Mouse (Mus musculus) midbrain, embryonic 12.5 days (tissue): ENCODE measurements at regions not wholly inside any gene's neighbourhood (a gene's known extent, or its start where the extent isn't known, plus 50 kb on each side); places are given as distances from the start of the nearest gene placed in this dataset.
"Not testable (repeated sequence)": the region's sequence is repeated elsewhere in the genome, so short reads cannot be mapped to it uniquely, and the experiment has no call there.

ENCODE experiments used
- ATAC-seq: fragments of 200-750 bp; cut with Nextera tagmentation; 2 replicates; pipeline ENCODE4 v1.8.0; 2017; ENCODE audit warnings: low read depth, moderate TSS enrichment, moderate library complexity; ENCODE audit not compliant: low FRiP score
- H3K27ac ChIP-seq: fragments of 300-500 bp; sonication (generic); replicated peaks from 2 replicates; pipeline ENCODE4 v1.5.1; 2016; ENCODE audit warnings: mild to moderate bottlenecking
- H3K27me3 ChIP-seq: fragments of 300-500 bp; sonication (generic); 2 replicates; pipeline ENCODE4 v1.6.1; 2016; ENCODE audit warnings: mild to moderate bottlenecking
- H3K36me3 ChIP-seq: fragments of 300-500 bp; sonication (generic); 2 replicates; pipeline ENCODE4 v1.6.1; 2016
- H3K4me1 ChIP-seq: fragments of 300-500 bp; sonication (generic); 2 replicates; pipeline ENCODE4 v1.6.1; 2016
- H3K4me2 ChIP-seq: fragments of 300-500 bp; sonication (generic); replicated peaks from 2 replicates; pipeline ENCODE4 v1.6.1; 2016; ENCODE audit warnings: mild to moderate bottlenecking, moderate library complexity
- H3K4me3 ChIP-seq: fragments of 300-500 bp; sonication (generic); 2 replicates; pipeline ENCODE4 v1.5.1; 2016; ENCODE audit warnings: mild to moderate bottlenecking
- H3K9ac ChIP-seq: fragments of 300-500 bp; sonication (generic); replicated peaks from 2 replicates; pipeline ENCODE4 v1.6.1; 2016; ENCODE audit warnings: mild to moderate bottlenecking, moderate library complexity
- H3K9me3 ChIP-seq: fragments of 300-500 bp; sonication (generic); 2 replicates; pipeline ENCODE4 v1.6.1; 2016; ENCODE audit warnings: mild to moderate bottlenecking
- WGBS: fragments of 180-500 bp; shearing (Covaris S2); methylation state at CpG from one replicate; pipeline ENCODE4 v1.1.7; 2016; 5-methylcytosine and 5-hydroxymethylcytosine counted together

- no peak for ATAC-seq
- H3K27ac ChIP-seq = no peak overlapping the region
- H3K27me3 ChIP-seq = no peaks in the 10 kb centered on the region
- no peak overlapping the region for H3K4me3 ChIP-seq
- no peaks in the 10 kb centered on the region for H3K4me1 ChIP-seq
- H3K9ac ChIP-seq = no peak overlapping the region
- no peak overlapping the region for H3K4me2 ChIP-seq
- no peaks in the 10 kb centered on the region for H3K36me3 ChIP-seq
- H3K9me3 ChIP-seq = no peaks in the 10 kb centered on the region
- 92% methylated on average over 2 of the region's 2 CpGs for WGBS
Observed at GRCm38 (mm10) chr8:28473190-28473589, 1025.7 kb downstream of the Poteg start.

- Histone ChIP-seq H3K9ac (no peak overlapping the region), H3K4me3 (no peak overlapping the region), H3K4me2 (no peak overlapping the region), H3K27ac (no peak overlapping the region), H3K27me3 (no peaks in the 10 kb centered on the region), H3K9me3 (no peaks in the 10 kb centered on the region), H3K36me3 (no peaks in the 10 kb centered on the region), H3K4me1 (peaks cover 4% of the 10 kb centered on the region; the same call in 1 of the 2 replicates)
- 40% methylated on average over 3 of the region's 3 CpGs for WGBS
- ATAC-seq = peak; percentile 89
Observed at GRCm38 (mm10) chr8:28487913-28488312, 1040.4 kb downstream of the Poteg start.

- Histone ChIP-seq H3K4me1 (no peaks in the 10 kb centered on the region), H3K9me3 (no peaks in the 10 kb centered on the region), H3K4me2 (no peak overlapping the region), H3K27ac (no peak overlapping the region), H3K27me3 (no peaks in the 10 kb centered on the region), H3K36me3 (no peaks in the 10 kb centered on the region), H3K9ac (no peak overlapping the region), H3K4me3 (no peak overlapping the region)
- 90% methylated on average over 5 of the region's 5 CpGs for WGBS
- ATAC-seq = no peak
Observed at GRCm38 (mm10) chr8:28503488-28504319, 1056.2 kb downstream of the Poteg start.

GRCm38 (mm10) chr8:28523506-28523905 is 1076.0 kb downstream of the Poteg start:
- not testable (repeated sequence) for ATAC-seq

GRCm38 (mm10) chr8:28547236-28547635 is 1099.8 kb downstream of the Poteg start:
- no peak overlapping the region for H3K27ac ChIP-seq
- no peak overlapping the region for H3K4me3 ChIP-seq
- no peaks in the 10 kb centered on the region for H3K27me3 ChIP-seq
- H3K9ac ChIP-seq = no peak overlapping the region
- no peaks in the 10 kb centered on the region for H3K36me3 ChIP-seq
- peaks cover 5% of the 10 kb centered on the region; the same call in 1 of the 2 replicates for H3K9me3 ChIP-seq
- H3K4me2 ChIP-seq = no peak overlapping the region
- H3K4me1 ChIP-seq = no peaks in the 10 kb centered on the region
- ATAC-seq = no peak

More at GRCm38 (mm10) chr8:28523506-28523905, 1076.0 kb downstream of the Poteg start:
- not testable (repeated sequence) for H3K9me3 ChIP-seq, H3K27ac ChIP-seq, H3K4me2 ChIP-seq, H3K4me1 ChIP-seq, H3K9ac ChIP-seq, H3K4me3 ChIP-seq, H3K27me3 ChIP-seq, H3K36me3 ChIP-seq
- 90% methylated on average over 1 of the region's 1 CpGs for WGBS

GRCm38 (mm10) chr8:28559881-28560280 is 1112.4 kb downstream of the Poteg start:
- Histone ChIP-seq H3K36me3 (no peaks in the 10 kb centered on the region), H3K4me2 (no peak overlapping the region), H3K4me3 (no peak overlapping the region), H3K4me1 (no peaks in the 10 kb centered on the region), H3K27me3 (no peaks in the 10 kb centered on the region), H3K27ac (no peak overlapping the region), H3K9me3 (no peaks in the 10 kb centered on the region), H3K9ac (no peak overlapping the region)
- ATAC-seq = no peak
- 76% methylated on average over 9 of the region's 9 CpGs for WGBS

GRCm38 (mm10) chr8:28579250-28579651 is 1131.8 kb downstream of the Poteg start:
- ATAC-seq = no peak; the same call in 1 of the 2 replicates
- H3K27me3 ChIP-seq = no peaks in the 10 kb centered on the region
- no peaks in the 10 kb centered on the region for H3K4me1 ChIP-seq
- 38% methylated on average over 8 of the region's 8 CpGs for WGBS
- no peak overlapping the region for H3K9ac ChIP-seq
- no peaks in the 10 kb centered on the region for H3K36me3 ChIP-seq
- no peak overlapping the region for H3K27ac ChIP-seq
- no peak overlapping the region for H3K4me3 ChIP-seq
- H3K9me3 ChIP-seq = no peaks in the 10 kb centered on the region
- no peak overlapping the region for H3K4me2 ChIP-seq

GRCm38 (mm10) chr8:28580821-28581220 is 1133.4 kb downstream of the Poteg start:
- Histone ChIP-seq H3K4me2 (no peak overlapping the region), H3K4me3 (no peak overlapping the region), H3K9me3 (no peaks in the 10 kb centered on the region), H3K27ac (no peak overlapping the region), H3K36me3 (no peaks in the 10 kb centered on the region), H3K9ac (no peak overlapping the region), H3K4me1 (no peaks in the 10 kb centered on the region), H3K27me3 (no peaks in the 10 kb centered on the region)
- 98% methylated on average over 2 of the region's 2 CpGs for WGBS
- no peak for ATAC-seq

- Histone ChIP-seq H3K9me3 (no peaks in the 10 kb centered on the region), H3K9ac (no peak overlapping the region), H3K27me3 (no peaks in the 10 kb centered on the region), H3K4me3 (no peak overlapping the region), H3K4me1 (no peaks in the 10 kb centered on the region), H3K36me3 (no peaks in the 10 kb centered on the region), H3K4me2 (no peak overlapping the region), H3K27ac (no peak overlapping the region)
- ATAC-seq = no peak
Observed at GRCm38 (mm10) chr8:28589999-28590398, 1142.5 kb downstream of the Poteg start.

- no peaks in the 10 kb centered on the region for H3K36me3 ChIP-seq
- H3K4me3 ChIP-seq = no peak overlapping the region
- no peak overlapping the region for H3K27ac ChIP-seq
- no peak overlapping the region for H3K9ac ChIP-seq
- no peak for ATAC-seq
- H3K4me2 ChIP-seq = no peak overlapping the region
- WGBS = 86% methylated on average over 3 of the region's 3 CpGs
- H3K27me3 ChIP-seq = no peaks in the 10 kb centered on the region
- no peaks in the 10 kb centered on the region for H3K9me3 ChIP-seq
- H3K4me1 ChIP-seq = no peaks in the 10 kb centered on the region
Observed at GRCm38 (mm10) chr8:28593238-28593637, 1145.8 kb downstream of the Poteg start.

- H3K36me3 ChIP-seq = no peaks in the 10 kb centered on the region
- 80% methylated on average over 12 of the region's 12 CpGs for WGBS
- no peak overlapping the region for H3K4me3 ChIP-seq
- ATAC-seq = no peak
- H3K4me1 ChIP-seq = no peaks in the 10 kb centered on the region
- H3K9me3 ChIP-seq = no peaks in the 10 kb centered on the region
- H3K4me2 ChIP-seq = no peak overlapping the region
- H3K27ac ChIP-seq = no peak overlapping the region
- H3K9ac ChIP-seq = no peak overlapping the region
- no peaks in the 10 kb centered on the region for H3K27me3 ChIP-seq
Observed at GRCm38 (mm10) chr8:28594191-28594590, 1146.7 kb downstream of the Poteg start.

- no peak for ATAC-seq
- H3K4me3 ChIP-seq = no peak overlapping the region
- H3K27me3 ChIP-seq = no peaks in the 10 kb centered on the region
- WGBS = 43% methylated on average over 8 of the region's 8 CpGs
- no peaks in the 10 kb centered on the region for H3K36me3 ChIP-seq
- no peaks in the 10 kb centered on the region for H3K9me3 ChIP-seq
- no peak overlapping the region for H3K4me2 ChIP-seq
- no peak overlapping the region for H3K27ac ChIP-seq
- H3K9ac ChIP-seq = no peak overlapping the region
- H3K4me1 ChIP-seq = no peaks in the 10 kb centered on the region
Observed at GRCm38 (mm10) chr8:28594606-28595005, 1147.1 kb downstream of the Poteg start.

GRCm38 (mm10) chr8:28595880-28596279 is 1148.4 kb downstream of the Poteg start:
- no peak overlapping the region for H3K27ac ChIP-seq
- H3K9ac ChIP-seq = no peak overlapping the region
- no peaks in the 10 kb centered on the region for H3K27me3 ChIP-seq
- no peaks in the 10 kb centered on the region for H3K9me3 ChIP-seq
- H3K4me1 ChIP-seq = no peaks in the 10 kb centered on the region
- WGBS = 91% methylated on average over 5 of the region's 5 CpGs
- H3K4me2 ChIP-seq = no peak overlapping the region
- H3K4me3 ChIP-seq = no peak overlapping the region
- ATAC-seq = no peak
- no peaks in the 10 kb centered on the region for H3K36me3 ChIP-seq
